Mouse (Mus musculus): ENCODE results near the gene Zc3h7b. TPM values are rescaled to one million over a fixed set of nuclear protein-coding genes. Genes with fewer than 3 reads are reported as not detected.

The Zc3h7b gene
- polyA plus RNA-seq, 1 experiment from 2014 or later, result 42.0 TPM

- no peak overlapping the region for H3K27ac ChIP-seq
- no peaks in the 10 kb centered on the region for H3K36me3 ChIP-seq
- H3K9me3 ChIP-seq, result no peaks in the 10 kb centered on the region
- H3K4me2 ChIP-seq, result peak overlapping the region; percentile 61
- ATAC-seq (ENCODE audit: insufficient number of reproducible peaks, insufficient read depth, low FRiP score, low TSS enrichment, low read depth), result no peak
- H3K4me3 ChIP-seq (replicated peaks), result no peak overlapping the region
- WGBS, result 60% methylated on average over 7 of the region's 7 CpGs
- no peak overlapping the region for H3K9ac ChIP-seq (replicated peaks)
- peaks cover 20% of the 10 kb centered on the region for H3K27me3 ChIP-seq
- H3K4me1 ChIP-seq (replicated peaks), result peaks cover 19% of the 10 kb centered on the region
These were observed 92.4 kb downstream of the Zc3h7b start for GRCm38 (mm10) chr15:81836966-81837920.

- H3K36me3 ChIP-seq, result no peaks in the 10 kb centered on the region
- ATAC-seq (ENCODE audit: insufficient number of reproducible peaks, insufficient read depth, low FRiP score, low TSS enrichment, low read depth), result no peak
- no peak overlapping the region for H3K4me3 ChIP-seq (replicated peaks)
- H3K27ac ChIP-seq, result no peak overlapping the region
- peaks cover 20% of the 10 kb centered on the region for H3K27me3 ChIP-seq
- H3K4me1 ChIP-seq (replicated peaks), result peaks cover 19% of the 10 kb centered on the region
- H3K9ac ChIP-seq (replicated peaks), result no peak overlapping the region
- H3K4me2 ChIP-seq, result no peak overlapping the region
- WGBS, result 84% methylated on average over 14 of the region's 14 CpGs
- H3K9me3 ChIP-seq, result no peaks in the 10 kb centered on the region
These were observed 93.8 kb downstream of the Zc3h7b start for GRCm38 (mm10) chr15:81838554-81839235.

GRCm38 (mm10) chr15:81839634-81840033, 94.8 kb downstream of the Zc3h7b start:
- H3K4me1 ChIP-seq (replicated peaks), result peaks cover 19% of the 10 kb centered on the region
- H3K4me3 ChIP-seq (replicated peaks), result no peak overlapping the region
- no peak overlapping the region for H3K27ac ChIP-seq
- WGBS, result 68% methylated on average over 5 of the region's 5 CpGs
- no peak for ATAC-seq (ENCODE audit: insufficient number of reproducible peaks, insufficient read depth, low FRiP score, low TSS enrichment, low read depth)
- no peak overlapping the region for H3K9ac ChIP-seq (replicated peaks)
- H3K4me2 ChIP-seq, result no peak overlapping the region
- H3K36me3 ChIP-seq, result no peaks in the 10 kb centered on the region
- peaks cover 14% of the 10 kb centered on the region for H3K27me3 ChIP-seq
- H3K9me3 ChIP-seq, result no peaks in the 10 kb centered on the region

- Histone ChIP-seq H3K4me2 (no peak overlapping the region), H3K9ac (replicated peaks) (no peak overlapping the region), H3K36me3 (no peaks in the 10 kb centered on the region), H3K4me3 (replicated peaks) (no peak overlapping the region), H3K27me3 (peaks cover 7% of the 10 kb centered on the region), H3K27ac (no peak overlapping the region), H3K4me1 (replicated peaks) (peaks cover 17% of the 10 kb centered on the region), H3K9me3 (no peaks in the 10 kb centered on the region)
- no peak for ATAC-seq (ENCODE audit: insufficient number of reproducible peaks, insufficient read depth, low FRiP score, low TSS enrichment, low read depth)
- 90% methylated on average over 7 of the region's 7 CpGs for WGBS
These were observed 95.4 kb downstream of the Zc3h7b start for GRCm38 (mm10) chr15:81840306-81840705.

- Histone ChIP-seq H3K9me3 (no peaks in the 10 kb centered on the region), H3K4me2 (no peak overlapping the region), H3K27ac (no peak overlapping the region), H3K27me3 (peaks cover 3% of the 10 kb centered on the region; the same call in 1 of the 2 replicates), H3K9ac (replicated peaks) (no peak overlapping the region), H3K36me3 (peaks cover 8% of the 10 kb centered on the region), H3K4me1 (replicated peaks) (no peaks in the 10 kb centered on the region), H3K4me3 (replicated peaks) (no peak overlapping the region)
- ATAC-seq (ENCODE audit: insufficient number of reproducible peaks, insufficient read depth, low FRiP score, low TSS enrichment, low read depth), result no peak
- 83% methylated on average over 7 of the region's 7 CpGs for WGBS
These were observed 97.4 kb downstream of the Zc3h7b start for GRCm38 (mm10) chr15:81842275-81842674.

GRCm38 (mm10) chr15:81845033-81845625, 100.3 kb downstream of the Zc3h7b start:
- Histone ChIP-seq H3K9me3 (no peaks in the 10 kb centered on the region), H3K4me3 (replicated peaks) (no peak overlapping the region), H3K36me3 (peaks cover 34% of the 10 kb centered on the region), H3K27ac (no peak overlapping the region), H3K4me1 (replicated peaks) (no peaks in the 10 kb centered on the region), H3K9ac (replicated peaks) (no peak overlapping the region), H3K4me2 (no peak overlapping the region), H3K27me3 (no peaks in the 10 kb centered on the region)
- no peak for ATAC-seq (ENCODE audit: insufficient number of reproducible peaks, insufficient read depth, low FRiP score, low TSS enrichment, low read depth)
- 84% methylated on average over 5 of the region's 5 CpGs for WGBS

GRCm38 (mm10) chr15:81845724-81846123, 100.9 kb downstream of the Zc3h7b start:
- 37% methylated on average over 4 of the region's 4 CpGs for WGBS
- Histone ChIP-seq H3K9me3 (no peaks in the 10 kb centered on the region), H3K27ac (no peak overlapping the region), H3K27me3 (no peaks in the 10 kb centered on the region), H3K36me3 (peaks cover 40% of the 10 kb centered on the region), H3K4me2 (no peak overlapping the region), H3K9ac (replicated peaks) (no peak overlapping the region), H3K4me1 (replicated peaks) (no peaks in the 10 kb centered on the region), H3K4me3 (replicated peaks) (no peak overlapping the region)
- no peak for ATAC-seq (ENCODE audit: insufficient number of reproducible peaks, insufficient read depth, low FRiP score, low TSS enrichment, low read depth)

Other genes with a start within 250 kb of the Zc3h7b start
- gene Ep300, start 159.7 kb upstream of the Zc3h7b start, polyA plus RNA-seq (2016; fragmentation: Nextera tagmentation; extraction: Ambion mirVana), result 16.0 and 22.9 TPM in 2 replicates
- 25.5 and 25.6 TPM in 2 replicates for gene L3mbtl2, start 81.2 kb upstream of the Zc3h7b start, polyA plus RNA-seq (2016; fragmentation: Nextera tagmentation; extraction: Ambion mirVana)
- 10.4 and 11.1 TPM in 2 replicates for gene Chadl, start 47.8 kb upstream of the Zc3h7b start, polyA plus RNA-seq (2016; fragmentation: Nextera tagmentation; extraction: Ambion mirVana)
- gene Rangap1, start 473 bp downstream of the Zc3h7b start, polyA plus RNA-seq (2016; fragmentation: Nextera tagmentation; extraction: Ambion mirVana), result 121 and 125 TPM in 2 replicates
- 26.1 and 27.2 TPM in 2 replicates for gene Tef, start 57.4 kb downstream of the Zc3h7b start, polyA plus RNA-seq (2016; fragmentation: Nextera tagmentation; extraction: Ambion mirVana)
- gene Tob2, start 113.7 kb downstream of the Zc3h7b start, polyA plus RNA-seq (2016; fragmentation: Nextera tagmentation; extraction: Ambion mirVana), result 22.6 and 25.0 TPM in 2 replicates
- 147 and 168 TPM in 2 replicates for gene Phf5a, start 126.9 kb downstream of the Zc3h7b start, polyA plus RNA-seq (2016; fragmentation: Nextera tagmentation; extraction: Ambion mirVana)
- 139 and 143 TPM in 2 replicates for gene Aco2, start 127.3 kb downstream of the Zc3h7b start, polyA plus RNA-seq (2016; fragmentation: Nextera tagmentation; extraction: Ambion mirVana)
- gene Polr3h, start 181.2 kb downstream of the Zc3h7b start, polyA plus RNA-seq (2016; fragmentation: Nextera tagmentation; extraction: Ambion mirVana), result 60.1 and 62.4 TPM in 2 replicates
- gene Csdc2, start 191.7 kb downstream of the Zc3h7b start, polyA plus RNA-seq (2016; fragmentation: Nextera tagmentation; extraction: Ambion mirVana), result 7.9 and 9.6 TPM in 2 replicates
- 16.7 and 17.1 TPM in 2 replicates for gene Pmm1, start 215.9 kb downstream of the Zc3h7b start, polyA plus RNA-seq (2016; fragmentation: Nextera tagmentation; extraction: Ambion mirVana)
- not detected in 2 replicates for gene 1700029P11Rik, start 235.5 kb downstream of the Zc3h7b start, polyA plus RNA-seq (2016; fragmentation: Nextera tagmentation; extraction: Ambion mirVana)
- 91.2 and 91.6 TPM in 2 replicates for gene Xrcc6, start 242.8 kb downstream of the Zc3h7b start, polyA plus RNA-seq (2016; fragmentation: Nextera tagmentation; extraction: Ambion mirVana)

Measured in limb, embryonic 12.5 days (tissue).